In the genomic region with DNA sequence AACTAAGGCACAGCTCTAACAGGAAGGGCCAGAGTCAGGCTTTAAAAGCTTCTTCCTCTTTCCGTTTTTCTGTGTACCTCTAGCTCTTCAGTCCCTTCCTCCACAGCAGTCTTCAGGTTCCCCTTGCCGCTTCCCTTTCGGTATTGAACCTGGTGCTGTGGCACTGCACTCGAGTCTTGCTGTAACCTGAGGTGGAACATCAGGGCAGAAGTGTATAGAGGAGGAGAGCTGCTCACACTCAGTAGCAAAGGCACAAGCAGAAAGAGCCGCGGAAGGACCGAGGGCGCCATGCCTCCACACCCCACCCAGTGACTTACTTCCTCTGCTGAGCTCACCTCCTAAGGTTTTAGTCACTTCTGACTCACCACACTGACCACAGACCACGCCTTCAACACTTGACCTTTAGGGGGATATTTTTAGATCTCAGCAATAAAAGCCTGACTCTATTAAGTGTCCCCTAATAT, we compare ENCODE assay signal across 8 mouse cellular contexts. TPM values are rescaled to one million over a fixed set of nuclear protein-coding genes. Genes with fewer than 3 reads are reported as not detected.
A peak's percentile ranks its signal among the peaks of the same experiment; 100 is the strongest.
DNase-seq lines count a peak whose midpoint lies in the region; ATAC-seq lines count a peak whose summit lies in the region.

A gene (minus strand): TSS at position 321 of the 464 bp plus-strand sequence.

- H3K9ac ChIP-seq in limb, embryonic 13.5 days = no peak within 1 kb of the TSS
- H3K9ac ChIP-seq in midbrain, embryonic 13.5 days (replicated peaks) = no peak within 1 kb of the TSS

- no peaks in the 10 kb centered on the region for H3K4me1 ChIP-seq in limb, embryonic 13.5 days
- no peaks in the 10 kb centered on the region for H3K4me1 ChIP-seq in midbrain, embryonic 13.5 days (replicated peaks)

- no peaks in the 10 kb centered on the region for H3K36me3 ChIP-seq in limb, embryonic 13.5 days
- no peaks in the 10 kb centered on the region for H3K36me3 ChIP-seq in midbrain, embryonic 13.5 days

- peaks cover 4% of the 10 kb centered on the region; the same call in 1 of the 2 replicates for H3K9me3 ChIP-seq in limb, embryonic 13.5 days
- no peaks in the 10 kb centered on the region for H3K9me3 ChIP-seq in midbrain, embryonic 13.5 days

- no peak within 1 kb of the TSS for H3K4me2 ChIP-seq in limb, embryonic 13.5 days (replicated peaks)
- no peak within 1 kb of the TSS for H3K4me2 ChIP-seq in midbrain, embryonic 13.5 days (replicated peaks)

- no peak within 1 kb of the TSS for H3K4me3 ChIP-seq in limb, embryonic 13.5 days
- no peak within 1 kb of the TSS for H3K4me3 ChIP-seq in midbrain, embryonic 13.5 days (replicated peaks)

- intact Hi-C loops in heart, postnatal 14 days (cut with DNase I) = no loop called here

- DNase-seq in layer of hippocampus, adult 11-12 months (ENCODE audit: low spot score) = peak; percentile 20
- no peak for DNase-seq in layer of hippocampus, adult 9-10 months (ENCODE audit: low spot score)
- DNase-seq in c-Kit-positive CD71-negative TER-119-negative erythroid progenitor cells, embryonic 14.5 days (ENCODE audit: low read depth) = peak; percentile 67
- DNase-seq in heart, postnatal 14 days = peak in 1 of 2 experiments; percentile 12
- no peak for DNase-seq in retina, postnatal 1 day
- DNase-seq in urinary bladder, adult 18-20 months (ENCODE audit: low spot score in 2 of 2) = no peak

- 77% methylated on average over 9 of the region's 9 CpGs for whole genome bisulfite sequencing in limb, embryonic 13.5 days
- WGBS in midbrain, embryonic 13.5 days = 86% methylated on average over 9 of the region's 9 CpGs

- ATAC-seq in limb, embryonic 13.5 days (ENCODE audit: low FRiP score, low read depth) = no peak
- ATAC-seq in midbrain, embryonic 13.5 days = no peak

- no peak within 1 kb of the TSS for H3K27ac ChIP-seq in limb, embryonic 13.5 days
- no peak within 1 kb of the TSS for H3K27ac ChIP-seq in midbrain, embryonic 13.5 days

- no peaks in the 10 kb centered on the region for H3K27me3 ChIP-seq in limb, embryonic 13.5 days
- H3K27me3 ChIP-seq in midbrain, embryonic 13.5 days = no peaks in the 10 kb centered on the region

RNA-seq across cellular contexts. Expression of the gene that starts here (rescaled TPM):
- 10 to 100 TPM; 13.4 to 14.6 TPM for total RNA-seq in heart, postnatal 14 days (2021)
- polyA plus RNA-seq in limb, embryonic 13.5 days (2015; fragmentation: Nextera tagmentation; extraction: Ambion mirVana) = 23.0 and 23.2 TPM in 2 replicates
- polyA plus RNA-seq in midbrain, embryonic 13.5 days (2015; fragmentation: Nextera tagmentation; extraction: Ambion mirVana) = 28.9 and 34.3 TPM in 2 replicates

Comparison
In these comparisons a context has a peak if more than half of its experiments do, and no peak if none do; other contexts are left out.
1. DNase-seq: peak in layer of hippocampus, adult 11-12 months (single experiment) and c-Kit-positive CD71-negative TER-119-negative erythroid progenitor cells, embryonic 14.5 days (single experiment); none in layer of hippocampus, adult 9-10 months (single experiment), retina, postnatal 1 day (single experiment) and urinary bladder, adult 18-20 months (0 of 2).